Mouse (Mus musculus): ENCODE data around the gene Col6a6. TPM values are rescaled to one million over a fixed set of nuclear protein-coding genes. Genes with fewer than 3 reads are reported as not detected.
"Not testable (repeated sequence)": the region's sequence is repeated elsewhere in the genome, so short reads cannot be mapped to it uniquely, and the experiment has no call there.

Gene Col6a6
- 0.26 and 0.29 TPM in 2 replicates for polyA plus RNA-seq (2015; fragmentation: Nextera tagmentation; extraction: Ambion mirVana)

DNA sequence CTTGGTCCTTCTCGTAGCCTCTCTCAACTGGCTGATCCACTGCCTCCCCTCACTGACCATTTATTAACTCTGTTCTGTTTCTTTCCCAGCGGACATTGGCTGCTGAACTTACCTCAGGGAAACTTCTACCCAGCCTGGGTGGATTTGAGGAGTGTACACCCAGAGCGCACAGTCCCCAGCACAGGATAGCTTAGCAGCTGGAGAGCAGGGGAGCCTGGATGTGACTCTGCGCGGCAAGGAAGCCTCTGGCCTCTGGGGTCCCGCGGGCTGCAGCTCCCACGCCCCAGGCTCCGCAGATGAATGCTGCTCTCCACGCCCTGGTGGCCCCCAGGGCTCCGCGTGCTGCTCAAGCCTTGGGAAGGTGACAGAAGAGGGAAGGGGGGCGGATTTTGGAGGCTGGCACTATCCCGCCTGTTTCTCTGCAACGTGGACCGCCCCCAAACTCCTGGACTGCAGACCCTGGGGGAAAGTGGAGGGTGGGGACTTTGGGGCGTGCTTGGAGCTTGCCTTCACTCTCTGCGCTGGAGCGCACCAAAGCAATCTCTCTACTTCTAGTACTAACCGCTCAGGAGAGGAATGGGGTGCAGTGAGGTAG lies at the start of gene Col6a6:
Col6a6 (minus strand) TSS at position 370 of the 595 bp plus-strand sequence.
- H3K9me3 ChIP-seq (replicated peaks): no peaks in the 10 kb centered on the region
- no peak within 1 kb of the TSS for H3K9ac ChIP-seq
- H3K4me3 ChIP-seq (replicated peaks): no peak within 1 kb of the TSS
- H3K27ac ChIP-seq (replicated peaks): no peak within 1 kb of the TSS
- no peak within 1 kb of the TSS for H3K4me2 ChIP-seq
- WGBS (ENCODE audit: insufficient replicate concordance): 23% methylated on average over 20 of the region's 20 CpGs
- no peaks in the 10 kb centered on the region; the same call in none of the 2 replicates for H3K27me3 ChIP-seq
- no peaks in the 10 kb centered on the region for H3K4me1 ChIP-seq (replicated peaks)
- no peak for ATAC-seq (ENCODE audit: insufficient read depth)
- no peaks in the 10 kb centered on the region for H3K36me3 ChIP-seq (replicated peaks)

- no peak overlapping the region for H3K4me2 ChIP-seq
- no peaks in the 10 kb centered on the region for H3K27me3 ChIP-seq
- H3K4me1 ChIP-seq (replicated peaks): no peaks in the 10 kb centered on the region
- WGBS (ENCODE audit: insufficient replicate concordance): 63% methylated on average over 4 of the region's 4 CpGs
- ATAC-seq (ENCODE audit: insufficient read depth): no peak
- no peak overlapping the region for H3K27ac ChIP-seq (replicated peaks)
- no peak overlapping the region for H3K4me3 ChIP-seq (replicated peaks)
- no peaks in the 10 kb centered on the region for H3K36me3 ChIP-seq (replicated peaks)
- H3K9me3 ChIP-seq (replicated peaks): no peaks in the 10 kb centered on the region
- H3K9ac ChIP-seq: no peak overlapping the region
Measured at GRCm38 (mm10) chr9:105876124-105876523, 48.2 kb upstream of the Col6a6 start.

- Histone ChIP-seq H3K4me2 (no peak overlapping the region), H3K9ac (no peak overlapping the region), H3K27me3 (no peaks in the 10 kb centered on the region), H3K36me3 (replicated peaks) (no peaks in the 10 kb centered on the region), H3K4me1 (replicated peaks) (no peaks in the 10 kb centered on the region), H3K27ac (replicated peaks) (no peak overlapping the region), H3K9me3 (replicated peaks) (no peaks in the 10 kb centered on the region), H3K4me3 (replicated peaks) (no peak overlapping the region)
- 72% methylated on average over 14 of the region's 14 CpGs for WGBS (ENCODE audit: insufficient replicate concordance)
- ATAC-seq (ENCODE audit: insufficient read depth): no peak
Measured at GRCm38 (mm10) chr9:105871643-105872042, 43.7 kb upstream of the Col6a6 start.

DNA sequence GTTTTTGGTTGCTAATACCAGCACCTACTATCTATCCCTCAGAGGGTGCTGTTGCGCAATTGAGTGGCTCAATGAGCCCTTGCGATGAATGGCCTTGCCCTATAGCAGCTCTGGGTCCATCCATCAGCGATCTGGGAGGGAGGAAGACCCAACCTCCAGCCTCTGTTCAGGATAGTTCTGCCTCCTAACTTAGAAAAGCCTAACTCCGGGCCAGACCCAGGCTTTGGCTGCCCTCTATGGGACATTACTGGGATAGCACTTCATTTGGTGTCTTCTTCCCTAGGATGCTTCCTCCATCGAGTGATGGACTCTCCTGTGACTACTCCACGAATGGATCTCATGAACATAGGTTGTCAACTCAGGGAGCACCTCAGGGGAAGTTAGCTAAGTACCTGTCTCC lies 29.8 kb upstream of the Col6a6 start:
- no peaks in the 10 kb centered on the region for H3K36me3 ChIP-seq (replicated peaks)
- no peak overlapping the region for H3K9ac ChIP-seq
- H3K27me3 ChIP-seq: no peaks in the 10 kb centered on the region
- no peak overlapping the region for H3K4me2 ChIP-seq
- ATAC-seq (ENCODE audit: insufficient read depth): no peak
- H3K27ac ChIP-seq (replicated peaks): no peak overlapping the region
- H3K9me3 ChIP-seq (replicated peaks): no peaks in the 10 kb centered on the region
- H3K4me3 ChIP-seq (replicated peaks): no peak overlapping the region
- H3K4me1 ChIP-seq (replicated peaks): no peaks in the 10 kb centered on the region
- 18% methylated on average over 6 of the region's 6 CpGs for WGBS (ENCODE audit: insufficient replicate concordance)

- ATAC-seq (ENCODE audit: insufficient read depth): no peak
- no peak overlapping the region for H3K9ac ChIP-seq
- no peaks in the 10 kb centered on the region for H3K9me3 ChIP-seq (replicated peaks)
- H3K27ac ChIP-seq (replicated peaks): no peak overlapping the region
- H3K4me2 ChIP-seq: no peak overlapping the region
- 50% methylated on average over 1 of the region's 1 CpGs for WGBS (ENCODE audit: insufficient replicate concordance)
- no peaks in the 10 kb centered on the region for H3K4me1 ChIP-seq (replicated peaks)
- H3K36me3 ChIP-seq (replicated peaks): no peaks in the 10 kb centered on the region
- H3K4me3 ChIP-seq (replicated peaks): no peak overlapping the region
- no peaks in the 10 kb centered on the region for H3K27me3 ChIP-seq
Measured at GRCm38 (mm10) chr9:105852778-105853065, 24.8 kb upstream of the Col6a6 start.

GRCm38 (mm10) chr9:105852015-105852777 lies 24.2 kb upstream of the Col6a6 start:
- WGBS (ENCODE audit: insufficient replicate concordance): 53% methylated on average over 14 of the region's 14 CpGs
- no peaks in the 10 kb centered on the region for H3K36me3 ChIP-seq (replicated peaks)
- no peak overlapping the region for H3K9ac ChIP-seq
- H3K4me1 ChIP-seq (replicated peaks): no peaks in the 10 kb centered on the region
- H3K4me3 ChIP-seq (replicated peaks): no peak overlapping the region
- no peak overlapping the region for H3K4me2 ChIP-seq
- ATAC-seq (ENCODE audit: insufficient read depth): no peak
- no peaks in the 10 kb centered on the region for H3K27me3 ChIP-seq
- H3K9me3 ChIP-seq (replicated peaks): no peaks in the 10 kb centered on the region
- H3K27ac ChIP-seq (replicated peaks): no peak overlapping the region

- Histone ChIP-seq H3K27me3 (no peaks in the 10 kb centered on the region), H3K4me1 (replicated peaks) (no peaks in the 10 kb centered on the region), H3K4me2 (no peak overlapping the region), H3K9me3 (replicated peaks) (no peaks in the 10 kb centered on the region), H3K9ac (no peak overlapping the region), H3K4me3 (replicated peaks) (no peak overlapping the region), H3K27ac (replicated peaks) (no peak overlapping the region), H3K36me3 (replicated peaks) (no peaks in the 10 kb centered on the region)
- 54% methylated on average over 3 of the region's 3 CpGs for WGBS (ENCODE audit: insufficient replicate concordance)
- no peak for ATAC-seq (ENCODE audit: insufficient read depth)
Measured at GRCm38 (mm10) chr9:105851011-105851410, 23.1 kb upstream of the Col6a6 start.

DNA sequence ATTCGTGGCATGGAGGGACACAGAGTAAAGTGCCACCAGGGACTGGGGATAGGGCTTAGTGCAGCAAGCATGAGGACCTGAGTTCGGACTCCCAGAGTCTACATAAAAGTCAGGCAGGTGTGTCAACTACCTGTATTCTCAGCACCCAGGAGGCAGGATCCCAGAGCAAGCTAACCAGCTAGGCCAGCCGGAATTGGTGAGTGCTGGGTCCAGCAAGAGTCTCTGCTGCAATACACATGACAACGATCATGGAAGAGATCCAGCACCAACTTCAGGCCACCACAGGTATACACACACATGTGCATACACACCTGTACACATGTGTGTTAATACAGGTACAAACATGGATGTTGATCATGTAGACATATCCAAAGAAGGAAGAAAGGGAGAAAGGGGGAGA lies 20.4 kb upstream of the Col6a6 start:
- Histone ChIP-seq H3K4me3 (replicated peaks) (no peak overlapping the region), H3K9me3 (replicated peaks) (no peaks in the 10 kb centered on the region), H3K27ac (replicated peaks) (no peak overlapping the region), H3K36me3 (replicated peaks) (no peaks in the 10 kb centered on the region), H3K27me3 (no peaks in the 10 kb centered on the region), H3K4me1 (replicated peaks) (no peaks in the 10 kb centered on the region), H3K4me2 (no peak overlapping the region), H3K9ac (no peak overlapping the region)
- WGBS (ENCODE audit: insufficient replicate concordance): 52% methylated on average over 4 of the region's 4 CpGs
- ATAC-seq (ENCODE audit: insufficient read depth): no peak

DNA sequence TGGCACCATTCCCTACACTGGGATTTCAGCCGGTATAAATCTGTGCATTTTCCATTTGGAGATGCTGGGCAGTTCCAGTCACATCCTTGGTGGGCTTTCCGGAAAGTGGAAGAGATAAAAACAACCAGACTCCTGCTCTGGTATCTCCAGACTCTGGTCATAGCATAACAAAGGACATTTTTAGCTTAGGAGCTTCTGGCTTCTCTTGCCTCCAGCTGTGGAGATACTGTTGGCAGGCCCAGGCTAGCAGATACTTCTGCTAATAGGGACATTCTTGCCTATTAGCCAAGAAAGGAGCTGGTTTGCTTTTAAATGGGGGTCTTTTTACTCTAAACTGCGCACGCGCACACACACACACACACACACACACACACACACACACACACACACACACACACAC lies 19.3 kb upstream of the Col6a6 start:
- 70% methylated on average over 5 of the region's 5 CpGs for WGBS (ENCODE audit: insufficient replicate concordance)
- ATAC-seq (ENCODE audit: insufficient read depth): no peak
- Histone ChIP-seq H3K4me2 (no peak overlapping the region), H3K4me3 (replicated peaks) (no peak overlapping the region), H3K36me3 (replicated peaks) (no peaks in the 10 kb centered on the region), H3K4me1 (replicated peaks) (no peaks in the 10 kb centered on the region), H3K9ac (no peak overlapping the region), H3K27me3 (no peaks in the 10 kb centered on the region), H3K9me3 (replicated peaks) (no peaks in the 10 kb centered on the region), H3K27ac (replicated peaks) (no peak overlapping the region)

DNA sequence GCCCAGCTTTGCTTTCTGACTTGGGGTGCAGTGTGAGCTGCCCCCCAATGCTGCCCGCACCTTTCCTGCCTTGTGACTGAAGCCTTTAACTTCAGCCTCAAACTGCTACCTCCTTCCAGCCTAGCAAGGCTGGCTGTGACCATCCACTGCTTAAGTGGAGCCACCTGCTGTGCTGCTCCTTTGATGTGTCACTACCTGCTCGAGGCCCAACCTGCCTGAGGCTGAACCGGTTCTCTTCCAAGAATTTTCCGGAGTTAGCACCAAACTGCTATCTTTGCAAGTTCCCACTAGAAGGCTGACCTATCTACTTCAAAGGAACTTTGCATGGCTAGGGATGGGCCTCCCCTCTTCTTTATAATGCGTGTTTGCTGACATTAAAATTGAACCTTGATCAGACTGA lies 13.4 kb upstream of the Col6a6 start:
- not testable (repeated sequence) for H3K27me3 ChIP-seq; H3K4me1 ChIP-seq (replicated peaks); H3K36me3 ChIP-seq (replicated peaks); H3K4me3 ChIP-seq (replicated peaks); ATAC-seq (ENCODE audit: insufficient read depth); H3K9me3 ChIP-seq (replicated peaks); H3K27ac ChIP-seq (replicated peaks); H3K9ac ChIP-seq; H3K4me2 ChIP-seq
- WGBS (ENCODE audit: insufficient replicate concordance): 34% methylated on average over 5 of the region's 5 CpGs

DNA sequence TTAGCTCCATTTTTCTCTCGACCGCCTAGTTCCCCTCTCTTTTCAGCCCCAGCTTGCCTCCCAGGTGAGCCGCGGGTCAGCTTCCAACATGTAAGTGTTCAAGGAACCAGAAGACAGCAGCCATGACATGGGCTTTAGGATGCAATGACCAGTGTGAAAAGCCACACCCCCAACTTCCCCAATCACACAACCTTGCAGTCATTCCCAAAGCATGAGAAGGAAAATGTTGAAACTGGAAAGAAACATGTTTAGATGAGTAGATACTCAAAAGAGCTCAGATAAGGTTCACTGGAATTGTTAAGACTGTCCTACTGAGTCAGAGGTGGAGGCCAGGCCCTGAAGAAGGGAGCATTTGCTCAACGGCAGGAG lies 11.2 kb upstream of the Col6a6 start:
- Histone ChIP-seq H3K9ac (no peak overlapping the region), H3K4me1 (replicated peaks) (no peaks in the 10 kb centered on the region), H3K36me3 (replicated peaks) (no peaks in the 10 kb centered on the region), H3K4me3 (replicated peaks) (no peak overlapping the region), H3K4me2 (no peak overlapping the region), H3K27me3 (no peaks in the 10 kb centered on the region), H3K9me3 (replicated peaks) (no peaks in the 10 kb centered on the region), H3K27ac (replicated peaks) (no peak overlapping the region)
- ATAC-seq (ENCODE audit: insufficient read depth): no peak
- 79% methylated on average over 5 of the region's 5 CpGs for WGBS (ENCODE audit: insufficient replicate concordance)
